Mouse (Mus musculus) lung, adult 2 months (tissue): ENCODE data around the gene Fdx1l. TPM values are rescaled to one million over a fixed set of nuclear protein-coding genes. Genes with fewer than 3 reads are reported as not detected.

ENCODE experiments used
- DNase-seq: peaks from one replicate; pipeline ENCODE4 v3.0.0; 2022
- H3K4me1 ChIP-seq: fragments of 200-500 bp; 2 replicates; pipeline ENCODE4 v1.6.1; 2011; ENCODE audit warnings: low read length; ENCODE audit not compliant: control insufficient read depth, insufficient read depth
- H3K4me3 ChIP-seq: fragments of 200-500 bp; replicated peaks from 2 replicates; pipeline ENCODE3; 2011; ENCODE audit warnings: low read depth, mild to moderate bottlenecking, control low read depth, low read length; ENCODE audit errors: extremely low read depth
- CTCF ChIP-seq: fragments of 200-500 bp; IDR thresholded peaks from 2 replicates; pipeline ENCODE4 v1.5.1; 2011; ENCODE audit warnings: mild to moderate bottlenecking, low read length, control low read depth; ENCODE audit not compliant: insufficient read depth
- POLR2A ChIP-seq: fragments of 200-500 bp; IDR thresholded peaks from 2 replicates; pipeline ENCODE4 v1.6.1; 2011; ENCODE audit warnings: low read depth, mild to moderate bottlenecking, control low read depth, low read length, borderline replicate concordance; ENCODE audit errors: extremely low read depth
- WGBS: fragments of 180-500 bp; shearing (Covaris S2); methylation state at CpG from one replicate; pipeline ENCODE4 v1.1.7; 2018; 5-methylcytosine and 5-hydroxymethylcytosine counted together
- polyA plus RNA-seq: library from polyadenylated mRNA; depleted of rRNA; stranded (reverse); fragments of >200 nt; gene quantifications from 2 replicates; pipeline ENCODE4 v1.2.3, GENCODE M21; 2012; rRNA removed

Fdx1l gene
- polyA plus RNA-seq, 1 experiment: 43.1 TPM

DNA sequence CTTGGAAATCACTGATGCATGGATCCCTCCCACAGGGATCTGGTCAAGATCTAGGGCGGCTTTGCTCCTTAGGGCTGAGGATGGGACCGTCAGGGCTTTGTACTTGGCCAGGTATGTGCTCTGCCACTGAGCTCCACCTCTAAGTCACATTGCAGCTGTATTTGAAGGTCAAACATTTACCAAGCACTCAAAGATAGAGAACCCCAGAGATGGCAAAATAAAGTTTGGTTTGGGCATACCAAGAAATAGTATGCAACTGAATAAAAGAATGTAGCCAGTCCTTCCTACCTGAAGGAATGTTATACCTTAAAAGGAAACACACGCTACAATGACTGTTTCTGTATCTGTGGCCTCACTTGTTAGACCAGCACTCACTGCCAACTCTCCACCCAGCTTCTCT lies 52.1 kb downstream of the Fdx1l start:
- TF ChIP-seq CTCF: no peak
- TF ChIP-seq POLR2A: no peak
- WGBS: 71% methylated on average over 3 of the region's 3 CpGs
- Histone ChIP-seq H3K4me3 (no peak overlapping the region), H3K4me1 (peaks cover 17% of the 10 kb centered on the region)
- DNase-seq: no peak

GRCm38 (mm10) chr9:21018600-21018999 lies 54.8 kb downstream of the Fdx1l start:
- WGBS: 57% methylated on average over 2 of the region's 2 CpGs
- DNase-seq: no peak
- TF ChIP-seq CTCF (no peak), POLR2A (no peak; the same call in 1 of the 2 replicates)
- H3K4me1 ChIP-seq: peaks cover 23% of the 10 kb centered on the region
- H3K4me3 ChIP-seq: no peak overlapping the region

Other genes with a start within 250 kb of the Fdx1l start
- gene A230050P20Rik, start 205.0 kb downstream of the Fdx1l start, polyA plus RNA-seq: 95.9 and 105 TPM in 2 replicates
- 2.8 and 3.5 TPM in 2 replicates for gene Angptl6, start 193.9 kb downstream of the Fdx1l start, polyA plus RNA-seq
- 36.2 and 49.8 TPM in 2 replicates for gene Ppan, start 185.4 kb downstream of the Fdx1l start, polyA plus RNA-seq
- gene Eif3g, start 175.0 kb downstream of the Fdx1l start, polyA plus RNA-seq: 88.4 and 93.6 TPM in 2 replicates
- 20.5 and 22.8 TPM in 2 replicates for gene Dnmt1, start 113.7 kb downstream of the Fdx1l start, polyA plus RNA-seq
- 24.2 and 32.1 TPM in 2 replicates for gene S1pr2, start 96.8 kb downstream of the Fdx1l start, polyA plus RNA-seq
- gene Mrpl4, start 70.9 kb downstream of the Fdx1l start, polyA plus RNA-seq: 113 and 130 TPM in 2 replicates
- gene Icam1, start 57.6 kb downstream of the Fdx1l start, polyA plus RNA-seq: 332 and 372 TPM in 2 replicates
- gene Icam4, start 44.2 kb downstream of the Fdx1l start, polyA plus RNA-seq: 1.8 and 1.9 TPM in 2 replicates
- 0.69 and 0.77 TPM in 2 replicates for gene Icam5, start 41.5 kb downstream of the Fdx1l start, polyA plus RNA-seq
- not detected in 2 replicates for gene Zglp1, start 6.5 kb downstream of the Fdx1l start, polyA plus RNA-seq
- 0.17 and 0.37 TPM in 2 replicates for gene Gm49373, start 518 bp downstream of the Fdx1l start, polyA plus RNA-seq
- gene Gm38431, start 18.4 kb upstream of the Fdx1l start, polyA plus RNA-seq: 3.0 and 9.7 TPM in 2 replicates
- gene Raver1, start 18.4 kb upstream of the Fdx1l start, polyA plus RNA-seq: 61.9 and 63.4 TPM in 2 replicates
- 33.7 and 34.3 TPM in 2 replicates for gene Tyk2, start 57.6 kb upstream of the Fdx1l start, polyA plus RNA-seq
- 49.3 and 65.5 TPM in 2 replicates for gene Cdc37, start 76.4 kb upstream of the Fdx1l start, polyA plus RNA-seq
- 13.1 and 13.8 TPM in 2 replicates for gene Pde4a, start 92.1 kb upstream of the Fdx1l start, polyA plus RNA-seq
- 81.2 and 88.3 TPM in 2 replicates for gene Keap1, start 165.7 kb upstream of the Fdx1l start, polyA plus RNA-seq
- 9.7 and 11.3 TPM in 2 replicates for gene S1pr5, start 174.8 kb upstream of the Fdx1l start, polyA plus RNA-seq
- gene Atg4d, start 191.7 kb upstream of the Fdx1l start, polyA plus RNA-seq: 31.9 and 36.8 TPM in 2 replicates
- 16.9 and 21.5 TPM in 2 replicates for gene Kri1, start 214.4 kb upstream of the Fdx1l start, polyA plus RNA-seq
- gene Cdkn2d, start 217.8 kb upstream of the Fdx1l start, polyA plus RNA-seq: 33.5 and 34.7 TPM in 2 replicates
- 21.4 and 33.9 TPM in 2 replicates for gene Ap1m2, start 238.7 kb upstream of the Fdx1l start, polyA plus RNA-seq
- gene Slc44a2, start 247.1 kb upstream of the Fdx1l start, polyA plus RNA-seq: 192 and 271 TPM in 2 replicates